Mouse (Mus musculus) intestine, postnatal 0 days (tissue): ENCODE results near the gene Rnf43. TPM values are rescaled to one million over a fixed set of nuclear protein-coding genes. Genes with fewer than 3 reads are reported as not detected.
A peak's percentile ranks its signal among the peaks of the same experiment; 100 is the strongest.

Experiments
- ATAC-seq: fragments of 200-750 bp; cut with Nextera tagmentation; 2 replicates; pipeline ENCODE4 v1.8.0; 2017; ENCODE audit warnings: mild to moderate bottlenecking, moderate TSS enrichment, moderate library complexity
- H3K27ac ChIP-seq: fragments of 300-500 bp; sonication (generic); 2 replicates; pipeline ENCODE4 v1.5.1; 2014; ENCODE audit warnings: mild to moderate bottlenecking, low read depth, low read length, moderate library complexity
- H3K27me3 ChIP-seq: fragments of 300-500 bp; sonication (generic); replicated peaks from 2 replicates; pipeline ENCODE4 v1.6.1; 2014; ENCODE audit warnings: low read length, mixed read lengths; ENCODE audit not compliant: control insufficient read depth, insufficient read depth
- H3K36me3 ChIP-seq: fragments of 300-500 bp; sonication (generic); 2 replicates; pipeline ENCODE4 v1.6.1; 2014; ENCODE audit warnings: mild to moderate bottlenecking, moderate library complexity; ENCODE audit not compliant: control insufficient read depth, insufficient read depth
- H3K4me1 ChIP-seq: fragments of 300-500 bp; sonication (generic); replicated peaks from 2 replicates; pipeline ENCODE4 v1.6.1; 2014; ENCODE audit warnings: antibody characterized with exemption, low read length, mixed read lengths; ENCODE audit not compliant: control insufficient read depth, insufficient read depth
- H3K4me2 ChIP-seq: fragments of 300-500 bp; sonication (generic); replicated peaks from 2 replicates; pipeline ENCODE4 v1.6.1; 2014; ENCODE audit warnings: low read depth, mild to moderate bottlenecking, moderate library complexity
- H3K4me3 ChIP-seq: fragments of 300-500 bp; sonication (generic); 2 replicates; pipeline ENCODE4 v1.5.1; 2014; ENCODE audit warnings: low read depth, low read length
- H3K9ac ChIP-seq: fragments of 300-500 bp; sonication (generic); 2 replicates; pipeline ENCODE4 v1.6.1; 2014; ENCODE audit warnings: mild to moderate bottlenecking, low read depth, low read length
- H3K9me3 ChIP-seq: fragments of 300-500 bp; sonication (generic); 2 replicates; pipeline ENCODE4 v1.6.1; 2016; ENCODE audit warnings: mixed run types; ENCODE audit not compliant: control insufficient read depth
- CTCF ChIP-seq: sonication (generic); IDR thresholded peaks from 2 replicates; pipeline ENCODE4 v1.5.1; 2016; ENCODE audit warnings: low read depth, mild to moderate bottlenecking, control low read depth, antibody characterized with exemption, moderate library complexity
- WGBS: fragments of 180-500 bp; shearing (Covaris S2); extraction: QIAGEN DNeasy Blood & Tissue Kit; methylation state at CpG from one replicate; pipeline ENCODE4 v1.1.7; 2014; 5-methylcytosine and 5-hydroxymethylcytosine counted together
- polyA plus RNA-seq: library from polyadenylated mRNA; unstranded; fragments of >200 nt; fragmentation: Nextera tagmentation; extraction: Ambion mirVana; gene quantifications from 2 replicates; pipeline ENCODE4 v1.2.1, GENCODE M21; 2015

Rnf43 gene
- polyA plus RNA-seq, 1 experiment from 2014 or later: 10.7 TPM

DNA sequence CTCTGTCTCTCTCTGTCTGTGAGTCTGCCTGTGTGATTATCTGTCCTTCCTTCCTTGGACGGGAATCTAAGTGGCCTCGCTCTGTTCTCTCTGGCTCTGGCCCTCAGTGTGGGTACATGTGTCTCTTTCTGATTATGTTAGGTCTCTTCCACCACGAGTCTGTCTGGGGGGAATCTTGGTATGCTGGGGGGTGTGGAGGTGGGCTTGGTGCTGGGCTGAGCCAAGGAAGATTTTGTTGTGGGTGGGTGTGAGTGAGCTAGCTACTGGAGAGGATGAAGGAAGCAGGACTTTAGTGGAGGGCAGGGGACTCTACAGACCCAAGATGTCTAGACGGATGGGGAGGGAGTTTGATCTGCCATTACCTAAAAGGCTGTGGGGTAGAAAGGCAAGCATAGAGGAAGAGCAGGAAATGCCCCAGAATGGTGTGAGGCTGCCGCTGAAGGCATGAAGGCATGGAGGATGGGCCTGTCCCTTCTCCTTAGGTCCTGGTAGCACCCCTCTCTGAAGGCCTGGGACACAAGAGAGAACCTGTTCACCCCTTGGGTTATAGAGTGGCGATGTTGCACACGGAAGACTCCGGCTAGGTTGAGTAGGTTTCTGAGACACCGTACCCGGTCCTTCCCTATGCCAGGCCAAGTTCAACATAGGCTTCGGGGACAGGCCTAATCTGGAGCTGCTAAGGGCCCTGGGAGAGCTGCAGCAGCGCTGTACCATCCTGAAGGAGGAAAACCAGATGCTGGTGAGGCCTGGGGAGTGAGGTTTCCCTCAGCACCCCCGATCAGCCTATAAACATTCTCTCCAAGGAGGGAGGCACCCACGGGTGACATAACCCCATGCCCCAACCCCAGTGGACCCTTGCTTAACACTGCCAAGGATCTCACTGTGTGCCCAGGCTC, 99.5 kb downstream of the Rnf43 start:
- H3K27me3 ChIP-seq: peaks cover 54% of the 10 kb centered on the region
- 77% methylated on average over 14 of the region's 14 CpGs for WGBS

DNA sequence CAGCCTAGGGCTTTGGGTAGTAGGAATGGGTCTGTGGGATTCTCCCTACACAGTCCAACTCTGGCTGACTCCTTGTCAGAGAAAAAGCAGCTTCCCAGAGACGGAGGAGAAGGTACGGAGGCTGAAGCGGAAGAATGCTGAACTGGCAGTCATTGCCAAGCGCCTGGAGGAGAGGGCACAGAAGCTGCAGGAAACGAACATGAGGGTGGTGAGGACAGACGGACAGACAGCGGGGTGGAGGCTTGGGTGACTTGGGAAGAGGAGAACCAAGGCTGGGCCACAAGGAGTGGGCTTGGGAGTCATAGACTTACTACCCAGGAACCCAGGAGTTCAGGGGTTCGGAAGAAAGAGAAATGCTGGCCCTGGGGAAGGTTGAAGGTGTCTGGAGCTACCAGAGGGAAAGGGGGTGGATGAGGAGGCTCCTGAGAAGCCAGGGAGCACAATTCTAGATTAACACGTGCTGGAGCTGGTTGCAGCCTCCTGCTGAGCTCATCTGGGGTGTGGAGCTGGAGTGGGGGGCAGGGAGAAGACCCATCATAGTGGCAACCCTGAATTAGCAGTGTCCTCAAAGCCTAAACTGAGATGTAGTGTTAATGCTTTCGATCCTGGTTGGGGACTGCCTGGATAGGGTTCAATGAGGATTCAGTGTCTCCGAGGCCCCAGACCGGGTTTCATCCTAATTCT, 100.3 kb downstream of the Rnf43 start:
- Histone ChIP-seq H3K27me3 (peaks cover 54% of the 10 kb centered on the region), H3K4me1 (no peaks in the 10 kb centered on the region), H3K4me3 (no peak overlapping the region), H3K9me3 (no peaks in the 10 kb centered on the region), H3K9ac (no peak overlapping the region), H3K36me3 (no peaks in the 10 kb centered on the region), H3K4me2 (no peak overlapping the region), H3K27ac (no peak overlapping the region)
- ATAC-seq: no peak
- WGBS: 56% methylated on average over 12 of the region's 12 CpGs
- no peak for TF ChIP-seq CTCF

More for the DNA sequence above, 99.5 kb downstream of the Rnf43 start:
- Histone ChIP-seq H3K4me2 (no peak overlapping the region), H3K4me3 (no peak overlapping the region), H3K9me3 (no peaks in the 10 kb centered on the region), H3K4me1 (no peaks in the 10 kb centered on the region), H3K27ac (no peak overlapping the region), H3K9ac (no peak overlapping the region), H3K36me3 (no peaks in the 10 kb centered on the region)
- no peak for TF ChIP-seq CTCF
- no peak for ATAC-seq

DNA sequence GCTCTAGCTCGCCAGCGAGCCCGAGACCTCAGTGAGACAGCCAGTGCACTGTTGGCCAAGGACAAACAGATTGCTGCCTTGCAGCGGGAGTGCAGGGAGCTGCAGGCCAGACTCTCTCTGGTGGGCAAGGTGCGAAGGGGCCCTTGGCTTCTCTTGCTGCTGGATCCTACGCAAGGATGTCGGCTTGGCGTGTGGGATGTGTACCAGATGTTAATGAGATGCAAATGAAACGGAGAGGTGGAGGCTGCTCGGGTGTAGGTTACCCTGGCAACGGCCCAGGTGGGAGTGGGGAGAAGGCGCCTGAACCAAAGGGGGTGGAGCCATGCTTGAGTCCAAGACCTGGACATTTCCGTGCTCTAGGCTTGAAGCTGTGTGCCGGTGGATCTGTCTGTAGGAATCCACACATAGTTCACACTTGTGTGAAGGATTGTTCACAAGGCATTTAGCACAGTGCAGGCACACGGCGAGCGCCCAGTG, 101.0 kb downstream of the Rnf43 start:
- Histone ChIP-seq H3K9me3 (no peaks in the 10 kb centered on the region), H3K4me2 (peak overlapping the region; percentile 82), H3K27me3 (peaks cover 54% of the 10 kb centered on the region), H3K9ac (0 out of 2 replicates have a peak overlapping the region, but pooled peaks have one; percentile 28), H3K27ac (no peak overlapping the region), H3K4me1 (no peaks in the 10 kb centered on the region), H3K4me3 (peak overlapping the region; percentile 44), H3K36me3 (no peaks in the 10 kb centered on the region)
- WGBS: 7% methylated on average over 17 of the region's 17 CpGs
- TF ChIP-seq CTCF: no peak
- ATAC-seq: peak; percentile 42; the same call in 1 of the 2 replicates

DNA sequence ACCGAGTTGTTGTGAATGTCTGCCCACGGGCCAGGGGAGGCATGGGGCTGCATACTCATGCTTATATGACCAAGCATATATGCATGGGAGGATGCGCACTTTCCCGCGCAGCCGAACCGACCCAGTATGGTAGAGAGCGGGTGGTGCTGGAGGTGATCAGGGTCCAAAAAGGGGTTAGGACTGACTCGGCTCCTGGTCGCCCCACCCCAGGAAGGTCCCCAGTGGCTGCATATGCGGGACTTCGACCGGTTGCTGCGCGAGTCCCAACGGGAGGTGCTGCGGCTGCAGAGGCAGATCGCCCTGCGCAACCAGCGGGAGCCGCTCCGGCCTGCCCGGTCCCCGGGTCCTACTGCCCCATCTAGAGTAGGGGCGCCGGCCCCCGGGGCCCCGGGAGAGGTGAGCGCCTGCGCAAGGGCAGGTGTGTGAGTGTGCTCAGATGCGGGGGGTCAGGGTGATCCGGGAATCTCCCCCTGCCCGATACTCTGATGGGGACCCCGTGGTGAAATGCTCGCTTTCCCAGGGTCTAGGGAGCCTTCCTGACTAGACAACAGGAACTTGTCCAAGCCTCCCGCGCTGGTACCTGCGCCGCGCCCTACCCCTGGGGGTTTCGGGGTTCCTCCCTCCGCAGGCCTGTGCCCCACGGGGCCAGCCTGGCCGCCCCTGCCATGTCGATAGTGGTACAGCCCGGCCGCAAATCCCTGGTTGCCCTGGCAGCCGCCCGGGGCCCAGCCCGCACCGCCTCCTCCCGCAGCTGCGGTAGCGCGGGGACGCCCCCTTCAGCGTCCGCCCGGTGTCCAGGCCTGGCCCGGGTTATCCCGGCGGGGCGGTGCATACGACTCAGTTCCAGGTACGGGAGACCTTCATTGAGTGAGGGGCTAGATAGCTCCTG, 101.7 kb downstream of the Rnf43 start:
- peak overlapping the region; percentile 44 for H3K4me3 ChIP-seq
- H3K27me3 ChIP-seq: peaks cover 54% of the 10 kb centered on the region
- H3K9ac ChIP-seq: peak overlapping the region; percentile 28; the same call in 1 of the 2 replicates
- 2% methylated on average over 65 of the region's 65 CpGs for WGBS
- ATAC-seq: 0 out of 2 replicates have a peak, but pooled peaks have one; percentile 26
- no peaks in the 10 kb centered on the region for H3K36me3 ChIP-seq
- H3K4me1 ChIP-seq: no peaks in the 10 kb centered on the region
- H3K9me3 ChIP-seq: no peaks in the 10 kb centered on the region
- H3K4me2 ChIP-seq: peak overlapping the region; percentile 82
- no peak overlapping the region for H3K27ac ChIP-seq
- no peak for TF ChIP-seq CTCF

DNA sequence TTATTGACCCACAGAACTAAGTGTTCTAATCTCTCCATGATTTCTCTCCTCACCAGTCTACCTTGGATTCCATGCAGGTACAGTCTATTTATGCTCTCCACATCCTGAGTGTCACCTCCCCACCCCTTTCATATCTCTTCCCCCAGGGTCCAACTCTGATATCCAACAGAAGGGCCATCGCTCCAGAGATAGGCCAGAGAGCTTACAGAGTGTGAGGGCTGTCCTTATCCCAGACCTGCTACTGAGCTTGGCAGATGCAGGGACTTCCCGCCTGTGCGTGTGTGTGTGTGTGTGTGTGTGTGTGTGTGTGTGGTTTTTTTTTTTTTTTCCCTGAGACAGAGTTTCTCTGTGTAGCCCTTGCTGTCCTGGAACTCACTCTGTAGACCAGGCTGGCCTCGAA, 106.2 kb downstream of the Rnf43 start:
- ATAC-seq: no peak
- TF ChIP-seq CTCF: no peak
- 81% methylated on average over 4 of the region's 4 CpGs for WGBS
- H3K4me3 ChIP-seq: no peak overlapping the region
- H3K36me3 ChIP-seq: no peaks in the 10 kb centered on the region
- H3K9ac ChIP-seq: no peak overlapping the region
- no peak overlapping the region for H3K4me2 ChIP-seq
- peaks cover 17% of the 10 kb centered on the region for H3K27me3 ChIP-seq
- H3K27ac ChIP-seq: no peak overlapping the region
- H3K9me3 ChIP-seq: no peaks in the 10 kb centered on the region
- no peaks in the 10 kb centered on the region for H3K4me1 ChIP-seq
